Mouse (Mus musculus) embryonic facial prominence, embryonic 10.5 days (tissue): ENCODE data around the gene Ano1. TPM values are rescaled to one million over a fixed set of nuclear protein-coding genes. Genes with fewer than 3 reads are reported as not detected.

Experiments
- DNase-seq: peaks from one replicate; pipeline ENCODE4 v3.0.0-alpha.2; 2017; ENCODE audit warnings: low spot score
- H3K27ac ChIP-seq: fragments of 300-500 bp; sonication (generic); replicated peaks from 2 replicates; pipeline ENCODE4 v1.5.1; 2016; ENCODE audit warnings: mild to moderate bottlenecking
- H3K27me3 ChIP-seq: fragments of 300-500 bp; sonication (generic); replicated peaks from 2 replicates; pipeline ENCODE4 v1.6.1; 2016; ENCODE audit warnings: low read depth, mild to moderate bottlenecking; ENCODE audit not compliant: poor library complexity, severe bottlenecking
- H3K36me3 ChIP-seq: fragments of 300-500 bp; sonication (generic); replicated peaks from 2 replicates; pipeline ENCODE4 v1.6.1; 2016; ENCODE audit warnings: mild to moderate bottlenecking, moderate library complexity
- H3K4me1 ChIP-seq: fragments of 300-500 bp; sonication (generic); 2 replicates; pipeline ENCODE4 v1.6.1; 2016
- H3K4me3 ChIP-seq: fragments of 300-500 bp; sonication (generic); 2 replicates; pipeline ENCODE4 v1.5.1; 2016; ENCODE audit warnings: mild to moderate bottlenecking, moderate library complexity
- H3K9me3 ChIP-seq: fragments of 300-500 bp; sonication (generic); 2 replicates; pipeline ENCODE4 v1.6.1; 2016; ENCODE audit warnings: mild to moderate bottlenecking
- WGBS: fragments of 180-500 bp; shearing (Covaris S2); methylation state at CpG from one replicate; pipeline ENCODE4 v1.1.7; 2016; 5-methylcytosine and 5-hydroxymethylcytosine counted together
- polyA plus RNA-seq: library from polyadenylated mRNA; unstranded; fragments of >200 nt; fragmentation: Nextera tagmentation; extraction: Ambion mirVana; gene quantifications from 2 replicates; pipeline ENCODE4 v1.2.1, GENCODE M21; 2016

The Ano1 gene
- 8.7 and 11.3 TPM in 2 replicates for polyA plus RNA-seq

GRCm38 (mm10) chr7:144751833-144752232 is at the start of gene Ano1:
TSS of gene Ano1 (minus strand) at chr7:144751974.
- no peaks in the 10 kb centered on the region for H3K9me3 ChIP-seq
- H3K36me3 ChIP-seq: no peaks in the 10 kb centered on the region
- DNase-seq: no peak
- peaks cover 12% of the 10 kb centered on the region; the same call in 1 of the 2 replicates for H3K27me3 ChIP-seq
- no peak within 1 kb of the TSS for H3K4me3 ChIP-seq
- 87% methylated on average over 9 of the region's 9 CpGs for WGBS
- peak within 1 kb of the TSS; percentile 32; the same call in 1 of the 2 replicates for H3K27ac ChIP-seq
- peaks cover 4% of the 10 kb centered on the region; the same call in 1 of the 2 replicates for H3K4me1 ChIP-seq

- DNase-seq: peak; percentile 54
- Histone ChIP-seq H3K9me3 (no peaks in the 10 kb centered on the region), H3K27me3 (peaks cover 80% of the 10 kb centered on the region), H3K4me1 (peaks cover 27% of the 10 kb centered on the region), H3K4me3 (no peak overlapping the region), H3K27ac (no peak overlapping the region), H3K36me3 (no peaks in the 10 kb centered on the region)
- 28% methylated on average over 1 of the region's 1 CpGs for WGBS
Measured at GRCm38 (mm10) chr7:144798471-144798870, 46.7 kb upstream of the Ano1 start.

- Histone ChIP-seq H3K36me3 (no peaks in the 10 kb centered on the region), H3K27ac (no peak overlapping the region)
- WGBS: 57% methylated on average over 17 of the region's 17 CpGs
Measured at GRCm38 (mm10) chr7:144796986-144797735, 45.4 kb upstream of the Ano1 start.

GRCm38 (mm10) chr7:144795976-144796474 is 44.3 kb upstream of the Ano1 start:
- peaks cover 27% of the 10 kb centered on the region for H3K4me1 ChIP-seq
- H3K36me3 ChIP-seq: no peaks in the 10 kb centered on the region
- no peak for DNase-seq
- H3K4me3 ChIP-seq: no peak overlapping the region
- H3K27ac ChIP-seq: no peak overlapping the region
- H3K27me3 ChIP-seq: peaks cover 64% of the 10 kb centered on the region
- 76% methylated on average over 9 of the region's 9 CpGs for WGBS
- H3K9me3 ChIP-seq: peaks cover 2% of the 10 kb centered on the region; the same call in 1 of the 2 replicates

More at GRCm38 (mm10) chr7:144796986-144797735, 45.4 kb upstream of the Ano1 start:
- DNase-seq: peak; percentile 25
- Histone ChIP-seq H3K9me3 (no peaks in the 10 kb centered on the region), H3K4me3 (no peak overlapping the region), H3K4me1 (peaks cover 27% of the 10 kb centered on the region), H3K27me3 (peaks cover 75% of the 10 kb centered on the region)

GRCm38 (mm10) chr7:144793296-144793695 is 41.5 kb upstream of the Ano1 start:
- no peak overlapping the region for H3K27ac ChIP-seq
- no peak overlapping the region for H3K4me3 ChIP-seq
- DNase-seq: no peak
- H3K4me1 ChIP-seq: peaks cover 24% of the 10 kb centered on the region
- 90% methylated on average over 10 of the region's 10 CpGs for WGBS
- H3K36me3 ChIP-seq: no peaks in the 10 kb centered on the region
- peaks cover 50% of the 10 kb centered on the region for H3K27me3 ChIP-seq
- peaks cover 2% of the 10 kb centered on the region; the same call in 1 of the 2 replicates for H3K9me3 ChIP-seq

GRCm38 (mm10) chr7:144791426-144791825 is 39.7 kb upstream of the Ano1 start:
- Histone ChIP-seq H3K27ac (no peak overlapping the region), H3K27me3 (peaks cover 62% of the 10 kb centered on the region), H3K9me3 (peaks cover 2% of the 10 kb centered on the region; the same call in 1 of the 2 replicates), H3K4me3 (no peak overlapping the region), H3K36me3 (no peaks in the 10 kb centered on the region), H3K4me1 (peaks cover 6% of the 10 kb centered on the region)
- DNase-seq: no peak
- 87% methylated on average over 7 of the region's 7 CpGs for WGBS

GRCm38 (mm10) chr7:144789601-144790556 is 38.1 kb upstream of the Ano1 start:
- Histone ChIP-seq H3K9me3 (peaks cover 2% of the 10 kb centered on the region; the same call in 1 of the 2 replicates), H3K27me3 (peaks cover 61% of the 10 kb centered on the region), H3K4me1 (no peaks in the 10 kb centered on the region), H3K36me3 (no peaks in the 10 kb centered on the region), H3K4me3 (peak overlapping the region; percentile 46), H3K27ac (peak overlapping the region; percentile 5; the same call in 1 of the 2 replicates)
- peak; percentile 47 for DNase-seq
- WGBS: 51% methylated on average over 36 of the region's 36 CpGs

- Histone ChIP-seq H3K4me3 (no peak overlapping the region), H3K27ac (0 out of 2 replicates have a peak overlapping the region, but pooled peaks have one; percentile 32), H3K9me3 (peaks cover 2% of the 10 kb centered on the region; the same call in 1 of the 2 replicates), H3K36me3 (no peaks in the 10 kb centered on the region), H3K27me3 (peaks cover 59% of the 10 kb centered on the region), H3K4me1 (no peaks in the 10 kb centered on the region)
- WGBS: 77% methylated on average over 4 of the region's 4 CpGs
- no peak for DNase-seq
Measured at GRCm38 (mm10) chr7:144788631-144789030, 36.9 kb upstream of the Ano1 start.

- no peaks in the 10 kb centered on the region for H3K4me1 ChIP-seq
- DNase-seq: no peak
- peaks cover 2% of the 10 kb centered on the region; the same call in 1 of the 2 replicates for H3K9me3 ChIP-seq
- H3K27ac ChIP-seq: no peak overlapping the region
- WGBS: 86% methylated on average over 5 of the region's 5 CpGs
- H3K36me3 ChIP-seq: no peaks in the 10 kb centered on the region
- no peak overlapping the region for H3K4me3 ChIP-seq
- H3K27me3 ChIP-seq: peaks cover 59% of the 10 kb centered on the region
Measured at GRCm38 (mm10) chr7:144787501-144787900, 35.7 kb upstream of the Ano1 start.

GRCm38 (mm10) chr7:144786571-144786970 is 34.8 kb upstream of the Ano1 start:
- H3K27me3 ChIP-seq: peaks cover 67% of the 10 kb centered on the region
- H3K27ac ChIP-seq: no peak overlapping the region

GRCm38 (mm10) chr7:144784176-144784575 is 32.4 kb upstream of the Ano1 start:
- H3K27me3 ChIP-seq: peaks cover 82% of the 10 kb centered on the region
- no peaks in the 10 kb centered on the region for H3K36me3 ChIP-seq
- H3K4me3 ChIP-seq: no peak overlapping the region
- 0 out of 2 replicates have a peak, but pooled peaks cover 8% of the 10 kb centered on the region for H3K4me1 ChIP-seq
- H3K27ac ChIP-seq: peak overlapping the region; percentile 45; the same call in 1 of the 2 replicates
- 69% methylated on average over 4 of the region's 4 CpGs for WGBS
- no peak for DNase-seq
- no peaks in the 10 kb centered on the region for H3K9me3 ChIP-seq

More at GRCm38 (mm10) chr7:144786571-144786970, 34.8 kb upstream of the Ano1 start:
- WGBS: 59% methylated on average over 3 of the region's 3 CpGs
- Histone ChIP-seq H3K4me1 (0 out of 2 replicates have a peak, but pooled peaks cover 6% of the 10 kb centered on the region), H3K9me3 (no peaks in the 10 kb centered on the region), H3K4me3 (no peak overlapping the region), H3K36me3 (no peaks in the 10 kb centered on the region)
- no peak for DNase-seq

- peaks cover 79% of the 10 kb centered on the region for H3K27me3 ChIP-seq
- no peak overlapping the region for H3K4me3 ChIP-seq
- 92% methylated on average over 1 of the region's 1 CpGs for WGBS
- no peak for DNase-seq
- H3K4me1 ChIP-seq: 0 out of 2 replicates have a peak, but pooled peaks cover 8% of the 10 kb centered on the region
- no peak overlapping the region; the same call in 1 of the 2 replicates for H3K27ac ChIP-seq
- no peaks in the 10 kb centered on the region for H3K36me3 ChIP-seq
- no peaks in the 10 kb centered on the region for H3K9me3 ChIP-seq
Measured at GRCm38 (mm10) chr7:144782402-144782801, 30.6 kb upstream of the Ano1 start.
